Mouse (Mus musculus): ENCODE measurements around the gene Minpp1. TPM values are rescaled to one million over a fixed set of nuclear protein-coding genes. Genes with fewer than 3 reads are reported as not detected.

Minpp1 gene
- polyA plus RNA-seq, 1 experiment: 22.9 TPM

GRCm38 (mm10) chr19:32527139-32527538 lies 41.6 kb downstream of the Minpp1 start:
- Histone ChIP-seq H3K79me2 (ENCODE audit: control insufficient read depth, insufficient read depth) (no peaks in the 10 kb centered on the region), H3K4me3 (no peak overlapping the region), H3K36me3 (ENCODE audit: control insufficient read depth, insufficient read depth) (no peaks in the 10 kb centered on the region), H3K4me2 (ENCODE audit: low read depth) (no peak overlapping the region), H3K27me3 (ENCODE audit: control insufficient read depth, insufficient read depth, insufficient read length) (no peaks in the 10 kb centered on the region), H3ac (ENCODE audit: control insufficient read depth, insufficient read length) (no peak overlapping the region)
- no peak for TF ChIP-seq POLR2A (IDR thresholded peaks at IDR 0.05; ENCODE audit: insufficient read length, low read depth)
- TF ChIP-seq TCF3 (IDR thresholded peaks at IDR 0.05; ENCODE audit: insufficient read length, low read depth): no peak
- TF ChIP-seq POLR2AphosphoS2 (IDR thresholded peaks at IDR 0.05; ENCODE audit: insufficient read length, low read depth): no peak
- TF ChIP-seq USF1 (IDR thresholded peaks at IDR 0.05; ENCODE audit: low read depth): no peak
- no peak for TF ChIP-seq CEBPB (IDR thresholded peaks at IDR 0.05; ENCODE audit: insufficient read depth, poor library complexity, severe bottlenecking)
- TF ChIP-seq REST (IDR thresholded peaks at IDR 0.05; ENCODE audit: insufficient read depth, insufficient read length): no peak
- no peak for TF ChIP-seq MYOD1 (IDR thresholded peaks at IDR 0.05; ENCODE audit: control insufficient read depth in 1 of 3, insufficient read length in 2 of 3, low read depth in 2 of 3)

DNA sequence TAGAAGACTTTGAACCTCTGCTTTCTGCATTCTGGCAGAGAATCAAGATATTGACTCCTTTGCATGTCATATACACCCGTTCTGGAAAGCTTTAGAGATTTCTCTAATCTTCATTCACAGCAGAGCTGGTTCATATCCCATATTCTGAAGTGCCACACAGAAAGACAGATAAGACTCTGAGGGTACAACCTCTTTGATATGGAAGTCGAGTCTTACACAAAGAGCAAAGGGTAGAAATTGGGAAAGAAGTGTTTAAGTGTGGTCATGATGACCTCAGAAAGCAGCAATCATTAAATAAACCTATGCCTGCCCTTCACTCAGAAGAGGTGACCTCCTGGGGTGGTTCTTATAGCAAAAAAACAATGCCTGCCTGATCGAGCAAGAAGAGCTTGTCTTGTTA lies 43.2 kb downstream of the Minpp1 start:
- no peak overlapping the region for H3K4me3 ChIP-seq
- no peaks in the 10 kb centered on the region for H3K27me3 ChIP-seq (ENCODE audit: control insufficient read depth, insufficient read depth, insufficient read length)
- H3K79me2 ChIP-seq (ENCODE audit: control insufficient read depth, insufficient read depth): no peaks in the 10 kb centered on the region
- H3K36me3 ChIP-seq (ENCODE audit: control insufficient read depth, insufficient read depth): no peaks in the 10 kb centered on the region
- no peak for TF ChIP-seq CEBPB (IDR thresholded peaks at IDR 0.05; ENCODE audit: insufficient read depth, poor library complexity, severe bottlenecking)
- no peak for TF ChIP-seq TCF12 (IDR thresholded peaks at IDR 0.05; ENCODE audit: insufficient read depth, poor library complexity, severe bottlenecking)
- no peak for TF ChIP-seq POLR2AphosphoS2 (IDR thresholded peaks at IDR 0.05; ENCODE audit: insufficient read length, low read depth)
- TF ChIP-seq E2F4 (IDR thresholded peaks at IDR 0.05; ENCODE audit: insufficient read depth): no peak
- TF ChIP-seq MAX (IDR thresholded peaks at IDR 0.05; ENCODE audit: low read depth): no peak
- no peak for TF ChIP-seq REST (IDR thresholded peaks at IDR 0.05; ENCODE audit: insufficient read depth, insufficient read length)
- no peak for TF ChIP-seq SRF (IDR thresholded peaks at IDR 0.05; ENCODE audit: control insufficient read depth, insufficient read length, low read depth)
- TF ChIP-seq USF1 (IDR thresholded peaks at IDR 0.05; ENCODE audit: low read depth): no peak
- TF ChIP-seq TCF3 (IDR thresholded peaks at IDR 0.05; ENCODE audit: insufficient read length, low read depth): no peak
- no peak for TF ChIP-seq MYOG (IDR thresholded peaks at IDR 0.05; ENCODE audit: control insufficient read depth in 1 of 3, insufficient read depth in 1 of 3, insufficient read length in 2 of 3, low read depth in 2 of 3)
- no peak for TF ChIP-seq POLR2A (IDR thresholded peaks at IDR 0.05; ENCODE audit: insufficient read length, low read depth)
- no peak for TF ChIP-seq MYOD1 (IDR thresholded peaks at IDR 0.05; ENCODE audit: control insufficient read depth in 1 of 3, insufficient read length in 2 of 3, low read depth in 2 of 3)
- H3K4me2 ChIP-seq (ENCODE audit: low read depth): no peak overlapping the region
- H3ac ChIP-seq (ENCODE audit: control insufficient read depth, insufficient read length): no peak overlapping the region

GRCm38 (mm10) chr19:32529252-32529942 lies 43.8 kb downstream of the Minpp1 start:
- Histone ChIP-seq H3K27me3 (ENCODE audit: control insufficient read depth, insufficient read depth, insufficient read length) (no peaks in the 10 kb centered on the region), H3K4me2 (ENCODE audit: low read depth) (no peak overlapping the region), H3K4me3 (no peak overlapping the region), H3K79me2 (ENCODE audit: control insufficient read depth, insufficient read depth) (no peaks in the 10 kb centered on the region), H3ac (ENCODE audit: control insufficient read depth, insufficient read length) (no peak overlapping the region), H3K36me3 (ENCODE audit: control insufficient read depth, insufficient read depth) (no peaks in the 10 kb centered on the region)
- TF ChIP-seq MYOD1 (IDR thresholded peaks at IDR 0.05; ENCODE audit: control insufficient read depth in 1 of 3, insufficient read length in 2 of 3, low read depth in 2 of 3): no peak
- TF ChIP-seq POLR2A (IDR thresholded peaks at IDR 0.05; ENCODE audit: insufficient read length, low read depth): no peak
- no peak for TF ChIP-seq TCF12 (IDR thresholded peaks at IDR 0.05; ENCODE audit: insufficient read depth, poor library complexity, severe bottlenecking)
- no peak for TF ChIP-seq TCF3 (IDR thresholded peaks at IDR 0.05; ENCODE audit: insufficient read length, low read depth)
- TF ChIP-seq SRF (IDR thresholded peaks at IDR 0.05; ENCODE audit: control insufficient read depth, insufficient read length, low read depth): no peak
- TF ChIP-seq E2F4 (IDR thresholded peaks at IDR 0.05; ENCODE audit: insufficient read depth): no peak
- no peak for TF ChIP-seq POLR2AphosphoS2 (IDR thresholded peaks at IDR 0.05; ENCODE audit: insufficient read length, low read depth)
- TF ChIP-seq REST (IDR thresholded peaks at IDR 0.05; ENCODE audit: insufficient read depth, insufficient read length): no peak
- TF ChIP-seq CEBPB (IDR thresholded peaks at IDR 0.05; ENCODE audit: insufficient read depth, poor library complexity, severe bottlenecking): no peak
- TF ChIP-seq USF1 (IDR thresholded peaks at IDR 0.05; ENCODE audit: low read depth): no peak
- TF ChIP-seq MYOG (IDR thresholded peaks at IDR 0.05; ENCODE audit: control insufficient read depth in 1 of 3, insufficient read depth in 1 of 3, insufficient read length in 2 of 3, low read depth in 2 of 3): no peak
- TF ChIP-seq MAX (IDR thresholded peaks at IDR 0.05; ENCODE audit: low read depth): no peak

GRCm38 (mm10) chr19:32530296-32530695 lies 44.7 kb downstream of the Minpp1 start:
- H3K79me2 ChIP-seq (ENCODE audit: control insufficient read depth, insufficient read depth): no peaks in the 10 kb centered on the region
- no peak overlapping the region for H3ac ChIP-seq (ENCODE audit: control insufficient read depth, insufficient read length)
- no peaks in the 10 kb centered on the region for H3K36me3 ChIP-seq (ENCODE audit: control insufficient read depth, insufficient read depth)
- no peaks in the 10 kb centered on the region for H3K27me3 ChIP-seq (ENCODE audit: control insufficient read depth, insufficient read depth, insufficient read length)
- no peak overlapping the region for H3K4me3 ChIP-seq
- TF ChIP-seq MYOD1 (IDR thresholded peaks at IDR 0.05; ENCODE audit: control insufficient read depth in 1 of 3, insufficient read length in 2 of 3, low read depth in 2 of 3) (no peak), POLR2AphosphoS2 (IDR thresholded peaks at IDR 0.05; ENCODE audit: insufficient read length, low read depth) (no peak), CEBPB (IDR thresholded peaks at IDR 0.05; ENCODE audit: insufficient read depth, poor library complexity, severe bottlenecking) (no peak), TCF3 (IDR thresholded peaks at IDR 0.05; ENCODE audit: insufficient read length, low read depth) (no peak), USF1 (IDR thresholded peaks at IDR 0.05; ENCODE audit: low read depth) (no peak), MYOG (IDR thresholded peaks at IDR 0.05; ENCODE audit: control insufficient read depth in 1 of 3, insufficient read depth in 1 of 3, insufficient read length in 2 of 3, low read depth in 2 of 3) (no peak), POLR2A (IDR thresholded peaks at IDR 0.05; ENCODE audit: insufficient read length, low read depth) (no peak), E2F4 (IDR thresholded peaks at IDR 0.05; ENCODE audit: insufficient read depth) (no peak), TCF12 (IDR thresholded peaks at IDR 0.05; ENCODE audit: insufficient read depth, poor library complexity, severe bottlenecking) (no peak), SRF (IDR thresholded peaks at IDR 0.05; ENCODE audit: control insufficient read depth, insufficient read length, low read depth) (no peak), MAX (IDR thresholded peaks at IDR 0.05; ENCODE audit: low read depth) (no peak), REST (IDR thresholded peaks at IDR 0.05; ENCODE audit: insufficient read depth, insufficient read length) (no peak)
- no peak overlapping the region for H3K4me2 ChIP-seq (ENCODE audit: low read depth)

Data from myocyte (in vitro differentiated cells).